Mouse (Mus musculus) activated CD4-positive, CD25-positive, alpha-beta regulatory T cell, adult 4 months (primary cell): ENCODE data around the gene Aggf1. TPM values are rescaled to one million over a fixed set of nuclear protein-coding genes. Genes with fewer than 3 reads are reported as not detected.
"Not testable (repeated sequence)": the region's sequence is repeated elsewhere in the genome, so short reads cannot be mapped to it uniquely, and the experiment has no call there.

Experiments used
- ATAC-seq: one replicate; pipeline ENCODE4 v1.8.0; 2017
- polyA plus RNA-seq, 2 experiments: library from polyadenylated mRNA; unstranded; fragments of 100-300 nt; shearing (Covaris generic); gene quantifications; one replicate each; pipeline ENCODE4 v1.2.1; 2017

The Aggf1 gene
- 10 to 100 TPM; 11.3 to 12.4 TPM for polyA plus RNA-seq

- ATAC-seq = peak; percentile 91
Measured at GRCm38 (mm10) chr13:95374701-95375553, at the start of gene Aggf1. TSS of gene Aggf1 (minus strand) at chr13:95375352.

- no peak for ATAC-seq
Measured at GRCm38 (mm10) chr13:95424932-95425331, 49.8 kb upstream of the Aggf1 start.

GRCm38 (mm10) chr13:95419204-95419749 lies 44.1 kb upstream of the Aggf1 start:
- no peak for ATAC-seq

GRCm38 (mm10) chr13:95418575-95419203 lies 43.5 kb upstream of the Aggf1 start:
- ATAC-seq = no peak

- no peak for ATAC-seq
Measured at GRCm38 (mm10) chr13:95412257-95412656, 37.1 kb upstream of the Aggf1 start.

GRCm38 (mm10) chr13:95393242-95393641 lies 18.1 kb upstream of the Aggf1 start:
- no peak for ATAC-seq

- peak; percentile 80 for ATAC-seq
Measured at GRCm38 (mm10) chr13:95389866-95390865, 15.0 kb upstream of the Aggf1 start.

GRCm38 (mm10) chr13:95388226-95388625 lies 13.1 kb upstream of the Aggf1 start:
- ATAC-seq = no peak

GRCm38 (mm10) chr13:95382418-95382817 lies 7.3 kb upstream of the Aggf1 start:
- no peak for ATAC-seq

GRCm38 (mm10) chr13:95378696-95379095 lies 3.5 kb upstream of the Aggf1 start:
- ATAC-seq = no peak

GRCm38 (mm10) chr13:95376689-95377289 lies 1.6 kb upstream of the Aggf1 start:
- ATAC-seq = not testable (repeated sequence)

GRCm38 (mm10) chr13:95375554-95375914 lies 382 bp upstream of the Aggf1 start:
- no peak for ATAC-seq

- no peak for ATAC-seq
Measured at GRCm38 (mm10) chr13:95366356-95366755, 8.8 kb downstream of the Aggf1 start.

- ATAC-seq = no peak
Measured at GRCm38 (mm10) chr13:95363440-95363839, 11.7 kb downstream of the Aggf1 start.

- ATAC-seq = no peak
Measured at GRCm38 (mm10) chr13:95358223-95358622, 16.9 kb downstream of the Aggf1 start.

GRCm38 (mm10) chr13:95348476-95348875 lies 26.7 kb downstream of the Aggf1 start:
- no peak for ATAC-seq

- ATAC-seq = peak; percentile 45
Measured at GRCm38 (mm10) chr13:95347018-95347696, 28.0 kb downstream of the Aggf1 start.

GRCm38 (mm10) chr13:95345869-95346268 lies 29.3 kb downstream of the Aggf1 start:
- ATAC-seq = no peak

- ATAC-seq = no peak
Measured at GRCm38 (mm10) chr13:95343470-95343869, 31.7 kb downstream of the Aggf1 start.

GRCm38 (mm10) chr13:95336122-95336677 lies 39.0 kb downstream of the Aggf1 start:
- ATAC-seq = no peak
